Mouse (Mus musculus) macrophage (primary cell): ENCODE data around the gene Morn1. TPM values are rescaled to one million over a fixed set of nuclear protein-coding genes. Genes with fewer than 3 reads are reported as not detected.
A peak's percentile ranks its signal among the peaks of the same experiment; 100 is the strongest.

Source experiments
- H3K27ac ChIP-seq: fragments of 350-480 bp; formaldehyde crosslinking; 2 replicates; pipeline ENCODE4 v1.9.0; 2021
- H3K36me3 ChIP-seq: fragments of 350-480 bp; formaldehyde crosslinking; 2 replicates; pipeline ENCODE4 v1.9.0; 2021; ENCODE audit errors: inconsistent target
- H3K4me3 ChIP-seq: fragments of 350-480 bp; formaldehyde crosslinking; 2 replicates; pipeline ENCODE4 v1.9.0; 2021; ENCODE audit errors: inconsistent target
- H3K79me2 ChIP-seq: fragments of 350-480 bp; formaldehyde crosslinking; 2 replicates; pipeline ENCODE4 v1.9.0; 2021; ENCODE audit errors: inconsistent target
- WGBS: methylation state at CpG from one replicate; pipeline ENCODE4 v1.1.7; 2026; ENCODE audit warnings: inconsistent platforms; ENCODE audit not compliant: missing documents; 5-methylcytosine and 5-hydroxymethylcytosine counted together
- polyA plus RNA-seq: library from polyadenylated mRNA; stranded (reverse); fragments of 250-400 nt; gene quantifications from 3 replicates; pipeline ENCODE4 v1.2.4, GENCODE M21; 2018; ENCODE audit warnings: inconsistent platforms

Gene Morn1
- polyA plus RNA-seq, 1 experiment from 2014 or later, result 6.7 TPM

DNA sequence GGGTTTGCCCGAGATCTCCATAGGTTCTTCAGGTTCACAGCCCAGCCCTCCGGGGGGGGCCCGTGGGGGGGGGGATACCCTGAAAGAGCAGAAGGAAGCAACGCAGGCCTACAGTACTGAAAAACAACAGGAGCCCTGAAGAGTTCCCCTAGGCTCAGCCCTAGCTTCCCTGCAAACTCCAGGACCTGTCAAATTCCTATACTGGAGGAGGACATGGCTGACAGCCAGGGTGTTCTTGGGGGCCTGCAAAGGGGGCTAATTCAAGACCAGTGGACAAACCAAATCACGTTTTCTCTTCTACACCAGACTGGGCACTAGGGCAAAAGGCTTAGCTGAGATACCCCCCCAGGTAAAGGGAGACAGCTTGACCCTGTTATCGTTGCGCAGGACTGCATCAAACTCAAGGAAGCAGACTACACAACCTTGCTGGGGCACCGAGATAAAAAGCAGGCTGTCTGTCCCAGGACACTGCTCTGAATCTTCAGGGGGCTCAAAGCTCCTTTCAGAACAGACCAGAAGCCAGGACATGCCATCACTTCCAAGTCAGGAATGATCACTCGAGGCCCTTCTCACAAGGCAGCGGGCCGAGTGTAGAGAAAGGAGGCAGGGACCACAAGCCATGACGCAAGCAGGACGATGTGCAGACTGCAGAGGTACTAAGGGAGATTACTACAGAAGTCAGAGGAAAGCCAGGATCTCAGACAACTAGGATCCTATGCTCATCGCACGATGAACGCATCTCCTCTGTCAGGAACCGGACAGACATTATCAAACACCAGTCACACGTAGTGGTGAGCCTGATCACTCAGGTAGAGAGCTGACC is 98.1 kb downstream of the Morn1 start:
- H3K79me2 ChIP-seq, result peaks cover 91% of the 10 kb centered on the region
- WGBS, result 87% methylated on average over 16 of the region's 18 CpGs
- no peak overlapping the region for H3K4me3 ChIP-seq
- H3K27ac ChIP-seq, result no peak overlapping the region
- no peaks in the 10 kb centered on the region for H3K36me3 ChIP-seq

GRCm38 (mm10) chr4:155185845-155186244 is 99.5 kb downstream of the Morn1 start:
- WGBS, result 89% methylated on average over 9 of the region's 9 CpGs
- peaks cover 94% of the 10 kb centered on the region for H3K79me2 ChIP-seq
- no peaks in the 10 kb centered on the region for H3K36me3 ChIP-seq
- H3K4me3 ChIP-seq, result no peak overlapping the region
- no peak overlapping the region for H3K27ac ChIP-seq

DNA sequence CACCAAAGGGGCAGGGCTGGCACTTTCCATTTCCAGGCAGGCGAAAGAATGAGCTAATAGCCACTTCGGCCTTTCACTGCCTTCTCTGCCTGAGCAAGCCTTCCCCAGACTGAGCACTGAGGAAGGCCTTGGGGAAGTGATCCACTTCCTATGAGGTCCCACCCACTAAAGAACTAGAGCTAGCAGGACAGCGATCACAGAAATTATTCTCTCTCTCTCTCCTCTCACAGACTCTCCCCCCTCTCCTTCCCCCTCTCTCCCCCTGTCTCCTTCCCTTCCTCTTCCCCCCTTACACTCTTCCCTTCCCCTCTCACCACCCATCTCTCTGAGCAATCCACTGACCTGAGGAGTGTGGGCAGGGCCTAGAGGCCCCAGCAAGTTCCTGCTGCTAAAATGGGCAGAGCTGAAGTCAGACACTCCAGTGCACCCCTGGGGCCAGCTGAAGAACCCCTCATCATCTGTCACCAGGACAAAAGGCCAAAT is 100.9 kb downstream of the Morn1 start:
- 6% methylated on average over 3 of the region's 3 CpGs for WGBS
- no peaks in the 10 kb centered on the region for H3K36me3 ChIP-seq
- H3K79me2 ChIP-seq, result peaks cover 100% of the 10 kb centered on the region
- H3K27ac ChIP-seq, result peak overlapping the region; percentile 52
- no peak overlapping the region for H3K4me3 ChIP-seq

DNA sequence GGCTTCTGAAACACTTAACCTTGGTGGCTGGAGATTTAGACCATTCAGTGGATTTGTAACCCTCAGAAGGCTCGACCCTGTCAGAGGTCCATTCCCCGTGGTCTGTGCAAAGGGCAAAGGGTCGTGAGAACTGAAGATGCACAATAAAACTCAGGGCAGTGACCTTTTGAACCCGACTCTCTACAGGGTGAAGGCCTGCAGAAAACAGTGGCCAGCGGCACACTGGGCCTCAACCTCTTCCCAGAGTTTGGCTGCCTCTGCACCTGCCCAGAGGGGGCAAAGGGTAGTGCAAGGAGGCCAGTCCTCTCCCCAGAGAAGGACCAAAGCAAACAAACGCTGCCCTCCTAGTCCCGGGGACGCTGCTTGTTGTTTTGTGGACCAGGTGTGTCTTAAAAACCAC is 102.0 kb downstream of the Morn1 start:
- 89% methylated on average over 8 of the region's 8 CpGs for WGBS
- Histone ChIP-seq H3K36me3 (no peaks in the 10 kb centered on the region), H3K27ac (no peak overlapping the region), H3K79me2 (peaks cover 100% of the 10 kb centered on the region), H3K4me3 (no peak overlapping the region)

DNA sequence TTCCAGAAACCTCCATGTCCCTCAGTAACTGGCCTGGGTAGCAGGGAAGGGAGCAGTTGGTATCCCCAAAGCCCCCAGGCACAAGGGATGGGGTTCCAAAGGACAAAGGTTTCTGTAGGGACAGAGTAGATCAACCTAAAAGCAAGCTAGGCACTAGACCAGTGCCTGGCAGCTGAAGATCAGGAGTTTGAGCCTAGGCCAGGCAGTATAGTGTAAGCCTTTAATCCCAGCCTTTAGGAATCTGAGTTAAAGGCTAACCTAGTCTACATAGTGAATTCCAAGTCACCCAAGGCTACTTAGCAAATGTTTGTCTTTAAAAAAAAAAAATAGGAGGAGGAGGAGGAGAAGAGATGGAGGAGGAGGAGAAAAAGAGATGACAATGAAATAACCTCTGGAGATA is 102.4 kb downstream of the Morn1 start:
- Histone ChIP-seq H3K79me2 (peaks cover 100% of the 10 kb centered on the region), H3K27ac (no peak overlapping the region), H3K4me3 (no peak overlapping the region), H3K36me3 (no peaks in the 10 kb centered on the region)

DNA sequence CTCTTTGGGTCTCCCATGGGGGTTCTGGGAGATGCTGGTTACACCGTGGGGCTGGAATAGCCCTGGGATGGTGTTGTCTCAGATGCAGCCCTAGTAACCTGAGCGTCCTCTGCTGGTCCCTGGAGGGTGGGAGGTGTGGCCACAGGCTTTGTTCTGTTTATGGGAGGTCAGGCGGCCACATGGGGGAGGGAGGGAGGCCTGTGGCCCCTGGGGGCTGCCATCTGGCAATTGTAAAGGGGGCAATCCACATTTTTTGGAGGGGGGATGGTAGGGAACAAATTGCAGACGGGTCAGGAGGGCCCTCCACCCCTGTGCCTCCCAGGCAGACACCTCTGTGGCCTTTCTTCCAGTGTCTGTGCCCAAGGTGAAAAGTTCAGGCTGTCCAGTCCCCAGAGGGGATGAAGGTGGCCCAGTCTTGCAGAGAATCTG is 103.3 kb downstream of the Morn1 start:
- Histone ChIP-seq H3K27ac (no peak overlapping the region), H3K79me2 (peaks cover 100% of the 10 kb centered on the region), H3K4me3 (no peak overlapping the region), H3K36me3 (no peaks in the 10 kb centered on the region)
- 87% methylated on average over 4 of the region's 4 CpGs for WGBS

DNA sequence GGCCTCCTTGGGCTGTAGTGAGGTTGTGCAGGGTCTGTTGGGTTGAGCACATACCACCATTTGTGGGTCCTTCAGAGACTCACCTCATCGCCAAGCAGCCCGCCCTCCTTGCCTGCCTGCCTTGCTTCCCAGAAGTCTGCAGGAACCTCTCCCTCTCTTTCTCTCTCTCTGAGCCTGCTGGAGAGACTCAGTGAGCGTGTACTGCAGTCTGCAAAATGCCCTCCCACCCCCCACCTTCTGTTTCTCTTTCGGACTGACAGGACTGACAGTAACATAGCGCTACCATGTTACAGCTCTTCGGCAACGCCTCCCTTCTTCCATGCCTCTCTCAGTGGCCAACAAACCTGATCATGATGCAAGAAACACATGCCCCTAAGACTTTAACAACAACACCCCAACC is 103.9 kb downstream of the Morn1 start:
- no peaks in the 10 kb centered on the region for H3K36me3 ChIP-seq
- WGBS, result 95% methylated on average over 6 of the region's 7 CpGs
- peaks cover 100% of the 10 kb centered on the region for H3K79me2 ChIP-seq
- H3K4me3 ChIP-seq, result no peak overlapping the region
- H3K27ac ChIP-seq, result no peak overlapping the region

Other genes with a start within 250 kb of the Morn1 start
- not detected in 3 replicates for gene Ttc34, start 249.1 kb upstream of the Morn1 start, polyA plus RNA-seq
- gene Mmel1, start 217.0 kb upstream of the Morn1 start, polyA plus RNA-seq, result not detected in 3 replicates
- 41.3 to 98.7 TPM (median 69.7 TPM) in 3 replicates for gene Fam213b, start 187.4 kb upstream of the Morn1 start, polyA plus RNA-seq
- gene Tnfrsf14, start 158.0 kb upstream of the Morn1 start, polyA plus RNA-seq, result 28.2 to 116 TPM (median 64.4 TPM) in 3 replicates
- not detected in 3 replicates for gene Hes5, start 125.7 kb upstream of the Morn1 start, polyA plus RNA-seq
- 8.1 to 15.0 TPM (median 11.7 TPM) in 3 replicates for gene Pank4, start 122.5 kb upstream of the Morn1 start, polyA plus RNA-seq
- not detected in 3 replicates for gene Plch2, start 29.8 kb upstream of the Morn1 start, polyA plus RNA-seq
- 5.8 to 6.4 TPM (median 6.0 TPM) in 3 replicates for gene Pex10, start 19.6 kb upstream of the Morn1 start, polyA plus RNA-seq
- 88.9 to 154 TPM (median 110 TPM) in 3 replicates for gene Rer1, start 195 bp upstream of the Morn1 start, polyA plus RNA-seq
- gene Ski, start 136.0 kb downstream of the Morn1 start, polyA plus RNA-seq, result 39.6 to 44.6 TPM (median 40.4 TPM) in 3 replicates
- gene Faap20, start 163.2 kb downstream of the Morn1 start, polyA plus RNA-seq, result 10.5 to 23.7 TPM (median 21.3 TPM) in 3 replicates